Mouse (Mus musculus) adrenal gland, adult 8-10 months (tissue): ENCODE results near the gene Trim63. TPM values are rescaled to one million over a fixed set of nuclear protein-coding genes. Genes with fewer than 3 reads are reported as not detected.

Source experiments
- DNase-seq: peaks from one replicate; pipeline ENCODE4 v3.0.0; 2022
- total RNA-seq, 4 experiments: library from RNA; stranded (reverse); gene quantifications; 2 replicates each; pipeline ENCODE4 v1.2.4; 2022

Gene Trim63
- total RNA-seq, 4 experiments from 2014 or later, result not detected

DNA sequence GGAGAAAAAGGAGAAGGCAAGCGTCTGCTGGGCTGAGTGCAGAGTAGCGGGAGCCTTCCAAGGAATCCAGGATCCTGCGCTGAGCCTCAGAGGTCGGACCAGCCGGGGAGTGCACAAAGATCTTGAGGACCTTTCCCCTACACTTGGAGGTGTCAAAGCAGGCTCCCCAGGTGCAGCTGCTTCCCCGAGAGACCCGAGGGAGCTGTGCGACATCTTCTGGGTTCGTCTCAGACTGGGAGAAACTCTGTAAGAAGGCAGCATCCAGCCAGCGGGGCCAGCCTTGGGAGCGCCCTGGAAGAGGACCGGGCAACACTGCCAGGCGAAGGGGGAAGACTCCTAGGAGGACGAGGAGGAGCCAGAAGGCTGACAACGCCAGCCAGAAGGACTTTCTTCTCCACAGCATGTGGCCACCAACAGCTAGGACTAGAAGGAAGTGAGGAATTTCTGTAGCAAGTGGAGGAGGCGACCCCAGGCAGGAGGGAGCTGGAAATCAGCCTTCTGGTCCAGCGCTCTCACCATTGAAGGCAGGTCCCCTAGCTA, 56.5 kb downstream of the Trim63 start:
- DNase-seq, result no peak

DNA sequence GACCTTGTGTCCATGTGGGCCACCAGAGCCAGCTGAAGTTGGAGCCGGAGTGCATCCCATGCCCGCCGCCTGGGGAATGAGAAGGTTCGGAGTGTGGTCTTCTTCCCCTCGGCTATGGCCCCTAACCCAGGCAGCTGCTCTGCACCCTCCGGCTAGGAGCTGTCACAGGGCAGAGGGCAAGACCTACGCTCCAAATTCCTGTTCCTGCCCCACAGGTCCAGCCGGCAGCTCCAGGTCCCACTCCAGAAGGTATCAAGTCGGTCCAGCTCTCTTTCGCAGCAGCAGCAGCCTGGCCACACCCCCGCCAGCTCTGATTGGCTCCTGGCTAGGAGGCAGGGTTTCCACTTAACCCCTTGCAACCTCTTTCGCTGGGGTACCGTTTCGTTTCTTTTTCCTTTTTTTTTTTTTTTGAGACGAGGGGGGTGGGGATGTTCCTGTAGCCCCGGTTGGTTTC, 57.4 kb downstream of the Trim63 start:
- peak; percentile 67 for DNase-seq

DNA sequence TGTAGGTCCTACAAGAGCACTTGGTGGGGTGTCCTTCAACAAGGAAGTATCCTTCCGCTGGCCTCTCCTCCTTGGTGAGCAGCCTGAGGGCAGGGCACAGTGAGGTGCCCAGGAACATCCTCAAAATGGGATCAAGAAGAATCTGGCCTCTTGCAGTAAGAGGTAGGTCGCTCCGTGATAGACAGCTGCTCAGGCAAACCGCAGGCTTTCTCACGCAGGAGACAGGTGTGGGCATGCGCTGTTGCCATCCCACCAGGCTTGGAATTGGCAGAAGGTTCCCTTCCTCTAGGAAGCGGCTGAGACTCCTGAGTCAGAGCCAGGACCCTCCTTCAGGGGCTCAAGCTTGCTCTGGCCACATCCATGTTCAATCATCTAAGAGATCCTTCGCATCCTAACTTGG, 58.4 kb downstream of the Trim63 start:
- DNase-seq, result no peak

DNA sequence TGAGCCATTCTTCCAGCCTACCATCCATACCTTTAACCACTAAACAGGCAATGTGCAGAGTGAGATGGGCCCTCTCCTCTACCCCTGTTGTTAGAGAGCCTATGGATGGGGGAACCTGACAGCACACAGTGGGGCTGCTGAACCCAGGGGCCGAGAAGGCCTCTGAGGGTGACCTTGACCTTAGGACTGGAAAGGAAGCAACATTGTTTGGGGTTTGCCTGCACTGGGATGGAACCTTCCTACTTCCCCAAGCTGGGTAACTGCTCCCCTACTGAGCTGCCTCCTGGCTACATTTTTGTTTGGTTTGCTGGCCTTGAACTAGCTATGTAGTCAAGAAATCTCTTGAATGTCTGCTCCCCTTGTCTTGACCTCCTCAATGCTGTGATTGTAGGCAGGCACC, 59.4 kb downstream of the Trim63 start:
- DNase-seq, result no peak

DNA sequence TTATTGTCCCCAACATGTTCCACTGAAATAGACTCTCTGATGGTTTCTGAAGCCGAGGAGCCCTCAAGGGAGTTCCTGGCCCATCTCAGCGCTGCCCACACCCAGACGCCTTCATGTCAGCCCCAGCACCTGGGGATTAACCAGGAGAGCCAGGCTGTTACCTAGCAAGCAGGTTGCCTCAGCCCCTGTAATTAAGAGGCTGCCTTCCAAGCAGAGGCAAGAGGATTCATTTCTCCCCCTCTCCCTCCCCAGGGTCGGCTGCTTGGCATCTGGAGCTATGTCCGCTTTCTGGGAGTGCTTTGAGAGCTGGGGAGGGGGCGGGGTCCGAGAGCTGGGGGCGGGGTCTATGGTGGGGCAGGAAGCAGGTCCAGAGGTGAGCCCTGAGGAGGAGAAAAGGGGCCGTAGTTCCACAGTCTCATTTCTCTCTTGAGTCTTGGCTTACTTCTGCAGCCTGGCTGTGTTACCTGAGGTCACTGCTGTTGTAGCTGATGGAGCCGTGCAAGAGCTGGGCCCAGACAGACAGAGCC, 63.2 kb downstream of the Trim63 start:
- DNase-seq, result no peak

Other genes starting within 250 kb of the Trim63 start
- gene Cd52, start 220.0 kb upstream of the Trim63 start, total RNA-seq, result 10 to 100 TPM; 13.4 to 23.4 (median 19.6) TPM
- 10 to 100 TPM in 2 of 4 experiments, 1 to 10 TPM in 2; 6.0 to 21.7 (median 13.2) TPM for gene Ubxn11, start 212.6 kb upstream of the Trim63 start, total RNA-seq
- 100 to 1,000 TPM in 2 of 4 experiments, 10 to 100 TPM in 2; 81.0 to 121 (median 98.4) TPM for gene Sh3bgrl3, start 186.3 kb upstream of the Trim63 start, total RNA-seq
- 10 to 100 TPM; 11.4 to 31.1 (median 21.4) TPM for gene Cep85, start 128.0 kb upstream of the Trim63 start, total RNA-seq
- not detected for gene Gm7534, start 112.1 kb upstream of the Trim63 start, total RNA-seq
- gene Catsper4, start 87.7 kb upstream of the Trim63 start, total RNA-seq, result not detected
- under 1 TPM; 0.17 to 0.65 (median 0.46) TPM for gene Cnksr1, start 76.7 kb upstream of the Trim63 start, total RNA-seq
- not detected for gene E130218I03Rik, start 71.5 kb upstream of the Trim63 start, total RNA-seq
- gene Zfp593, start 69.5 kb upstream of the Trim63 start, total RNA-seq, result 10 to 100 TPM; 10.4 to 11.6 (median 11.6) TPM
- gene Gm30191, start 68.2 kb upstream of the Trim63 start, total RNA-seq, result not detected
- gene Grrp1, start 61.0 kb upstream of the Trim63 start, total RNA-seq, result 10 to 100 TPM in 2 of 4 experiments, 1 to 10 TPM in 2; 9.5 to 12.5 (median 10.1) TPM
- gene Pdik1l, start 27.2 kb upstream of the Trim63 start, total RNA-seq, result 10 to 100 TPM; 13.0 to 20.0 (median 15.5) TPM
- gene Slc30a2, start 28.1 kb downstream of the Trim63 start, total RNA-seq, result 100 to 1,000 TPM in 2 of 4 experiments, 10 to 100 TPM in 2; 29.5 to 113 (median 69.5) TPM
- gene Extl1, start 68.7 kb downstream of the Trim63 start, total RNA-seq, result 10 to 100 TPM in 2 of 4 experiments, 1 to 10 TPM in 2; 3.3 to 15.4 (median 9.4) TPM
- gene Pafah2, start 81.2 kb downstream of the Trim63 start, total RNA-seq, result 10 to 100 TPM; 13.9 to 21.7 (median 19.0) TPM
- 10 to 100 TPM; 20.9 to 31.8 (median 30.0) TPM for gene Stmn1, start 153.2 kb downstream of the Trim63 start, total RNA-seq
- 10 to 100 TPM; 54.1 to 81.1 (median 71.3) TPM for gene Paqr7, start 181.6 kb downstream of the Trim63 start, total RNA-seq
- 1 to 10 TPM in 3 of 4 experiments, under 1 TPM in 1; 0.66 to 2.4 (median 2.2) TPM for gene Aunip, start 195.9 kb downstream of the Trim63 start, total RNA-seq
- 100 to 1,000 TPM; 125 to 174 (median 152) TPM for gene Mtfr1l, start 220.3 kb downstream of the Trim63 start, total RNA-seq
- gene Selenon, start 237.0 kb downstream of the Trim63 start, total RNA-seq, result 10 to 100 TPM; 28.9 to 58.1 (median 44.4) TPM